Mouse (Mus musculus): ENCODE results near the gene Hoxd9.

DNA sequence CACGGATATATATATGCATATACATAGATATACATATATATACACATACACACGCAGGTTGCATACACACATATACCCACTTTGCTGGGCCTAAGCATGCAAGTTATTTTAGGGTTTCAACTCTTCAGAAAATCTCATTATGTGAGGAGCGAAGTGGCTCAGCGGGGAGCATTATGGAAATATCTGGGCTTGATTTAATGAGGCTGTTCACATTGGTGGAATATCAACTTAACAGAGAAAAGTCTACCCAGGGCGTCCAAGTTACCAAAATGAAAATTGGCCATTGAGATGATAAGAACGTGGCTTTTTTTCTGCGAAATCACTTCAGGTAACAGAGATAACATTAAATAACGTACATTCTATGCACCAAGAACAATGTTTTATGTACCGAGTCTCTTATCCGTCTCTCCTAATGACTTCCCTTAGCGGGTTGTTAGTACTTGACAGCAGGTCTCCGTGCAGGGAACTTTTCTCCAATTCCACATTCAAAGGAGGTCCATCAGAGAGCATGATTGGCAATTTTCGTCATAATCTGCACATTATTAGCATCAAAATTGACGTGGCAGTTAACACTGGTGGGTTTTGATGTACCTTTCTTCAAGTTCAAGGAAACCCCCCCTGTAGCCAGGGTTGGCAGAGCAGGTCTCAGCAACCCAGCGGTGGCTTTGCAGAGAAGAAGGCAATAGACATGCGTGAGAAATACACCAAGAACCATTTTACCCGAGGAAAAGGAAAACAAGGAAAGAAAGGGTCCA lies 43.6 kb upstream of the Hoxd9 start:
- TF ChIP-seq POLR2A (IDR thresholded peaks at IDR 0.05; ENCODE audit: insufficient read depth, low read depth, low read length) (no peak), CTCF (IDR thresholded peaks at IDR 0.05) (no peak)
